In the genomic region with DNA sequence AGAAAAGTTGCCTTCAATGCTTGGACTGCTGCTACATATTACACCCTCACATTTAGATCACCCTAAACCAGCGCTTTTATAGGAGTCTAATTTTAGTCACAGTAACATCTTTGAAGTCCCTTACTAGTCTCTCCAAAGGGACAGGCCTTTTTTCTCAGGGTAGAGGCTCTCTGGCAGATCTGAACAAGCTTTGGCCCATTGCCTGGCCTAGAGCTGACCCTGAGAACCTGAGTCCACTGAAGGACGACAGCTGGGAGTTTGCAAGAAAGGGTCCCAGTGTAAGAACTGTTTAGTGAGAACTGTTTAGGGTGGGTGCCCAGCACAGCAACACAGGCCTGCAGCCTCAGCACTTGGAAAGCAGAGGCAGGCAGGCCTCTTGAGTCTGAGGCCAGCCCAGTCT, we compare ENCODE assay signal across 19 mouse cellular contexts. TPM values are rescaled to one million over a fixed set of nuclear protein-coding genes. Genes with fewer than 3 reads are reported as not detected.
DNase-seq lines count a peak whose midpoint lies in the region; ATAC-seq lines count a peak whose summit lies in the region.
"Had no signal": no experiment of that assay in that cellular context is flagged by ENCODE, and none has a peak within 500 bp of the region (broad histone marks: within the 10 kb centered on the region; RNA-seq: fewer than 3 reads in every experiment).

No protein-coding gene starts in this region.

- H3K27me3 ChIP-seq in kidney, embryonic 16.5 days (ENCODE audit: insufficient read depth, low read length) = no peaks in the 10 kb centered on the region
- no peaks in the 10 kb centered on the region for H3K27me3 ChIP-seq in forebrain, embryonic 16.5 days (replicated peaks; ENCODE audit: control insufficient read depth, insufficient read depth, low read length)
- H3K27me3 ChIP-seq: forebrain, embryonic 15.5 days; intestine, embryonic 15.5 days; Patski had no signal

- H3K4me1 ChIP-seq in kidney, embryonic 16.5 days (ENCODE audit: insufficient read depth, low read length) = peaks cover 22% of the 10 kb centered on the region
- H3K4me1 ChIP-seq in forebrain, embryonic 16.5 days (replicated peaks; ENCODE audit: control insufficient read depth, insufficient read depth, low read length) = peaks cover 16% of the 10 kb centered on the region

- ATAC-seq in kidney, embryonic 16.5 days (ENCODE audit: low FRiP score, low TSS enrichment) = no peak
- ATAC-seq in forebrain, embryonic 16.5 days = no peak
- ATAC-seq: forebrain, embryonic 15.5 days; intestine, embryonic 15.5 days; Patski had no signal

- no peak overlapping the region for H3K9ac ChIP-seq in kidney, embryonic 16.5 days (replicated peaks; ENCODE audit: low read length)
- H3K9ac ChIP-seq in forebrain, embryonic 16.5 days (replicated peaks; ENCODE audit: low read depth, low read length) = no peak overlapping the region
- H3K9ac ChIP-seq: forebrain, embryonic 15.5 days; intestine, embryonic 15.5 days had no signal

- H3K9me3 ChIP-seq in kidney, embryonic 16.5 days (ENCODE audit: low read length) = no peaks in the 10 kb centered on the region
- H3K9me3 ChIP-seq in forebrain, embryonic 16.5 days (ENCODE audit: control insufficient read depth, low read length) = no peaks in the 10 kb centered on the region
- H3K9me3 ChIP-seq: forebrain, embryonic 15.5 days; heart, embryonic 10.5 days; hindbrain, embryonic 10.5 days; intestine, embryonic 15.5 days had no signal

- intact Hi-C loops in gastrocnemius, postnatal 36 days (cut with DNase I) = no loop called here

- 73% methylated on average over 2 of the region's 2 CpGs for WGBS in kidney, embryonic 16.5 days
- WGBS in forebrain, embryonic 16.5 days = 93% methylated on average over 2 of the region's 2 CpGs

- H3K27ac ChIP-seq in kidney, embryonic 16.5 days (ENCODE audit: low read length) = no peak overlapping the region
- no peak overlapping the region for H3K27ac ChIP-seq in forebrain, embryonic 16.5 days (ENCODE audit: low read length)
- H3K27ac ChIP-seq: forebrain, embryonic 15.5 days; heart, embryonic 10.5 days; hindbrain, embryonic 10.5 days; intestine, embryonic 15.5 days had no signal

- no peak overlapping the region for H3K4me3 ChIP-seq in kidney, embryonic 16.5 days (ENCODE audit: low read length)
- no peak overlapping the region for H3K4me3 ChIP-seq in forebrain, embryonic 16.5 days (replicated peaks; ENCODE audit: low read length)
- H3K4me3 ChIP-seq: erythroblast, embryonic 14.5 days; forebrain, embryonic 15.5 days; heart, embryonic 10.5 days; hindbrain, embryonic 10.5 days; intestine, embryonic 15.5 days had no signal

- no peak overlapping the region for H3K4me2 ChIP-seq in kidney, embryonic 16.5 days (replicated peaks; ENCODE audit: low read depth, low read length)
- H3K4me2 ChIP-seq in forebrain, embryonic 16.5 days (ENCODE audit: low read length) = no peak overlapping the region
- H3K4me2 ChIP-seq: forebrain, embryonic 15.5 days; intestine, embryonic 15.5 days had no signal

- H3K36me3 ChIP-seq in kidney, embryonic 16.5 days (ENCODE audit: insufficient read depth, low read length) = peaks cover 61% of the 10 kb centered on the region
- peaks cover 34% of the 10 kb centered on the region for H3K36me3 ChIP-seq in forebrain, embryonic 16.5 days (ENCODE audit: control insufficient read depth, insufficient read depth)

- DNase-seq in gastrocnemius, adult 8-10 months (ENCODE audit: low spot score in 2 of 2) = peak; percentile 37 to 45
- DNase-seq in gastrocnemius, postnatal 36 days = no peak
- DNase-seq in kidney, postnatal 10 days = peak; percentile 82
- peak; percentile 83 for DNase-seq in adrenal gland, postnatal 14 days
- peak; percentile 50 to 63 for DNase-seq in kidney, postnatal 36 days
- no peak for DNase-seq in frontal cortex, postnatal 10 days (ENCODE audit: low spot score in 2 of 2)
- DNase-seq: B cell, adult 2 months; cerebellum, postnatal 25 days; layer of hippocampus, adult 9-11 months; right cerebral cortex, postnatal 4 days; thymus, adult 2 months had no signal

RNA-seq across cellular contexts. Expression of gene Man2a2, which starts 5.4 kb away (rescaled TPM):
- 100 to 1,000 TPM; 139 to 171 (median 148) TPM for total RNA-seq in gastrocnemius, adult 8-10 months (2022)
- 100 to 1,000 TPM; 139 to 157 TPM for total RNA-seq in gastrocnemius, postnatal 36 days (2021)
- 16.6 and 19.1 TPM in 2 replicates for polyA plus RNA-seq in kidney, embryonic 16.5 days (2015; fragmentation: Nextera tagmentation; extraction: Ambion mirVana)
- total RNA-seq in adrenal gland, postnatal 14 days (2021) = 61.4 and 82.8 TPM in 2 replicates
- polyA plus RNA-seq in forebrain, embryonic 16.5 days (2015; fragmentation: Nextera tagmentation; extraction: Ambion mirVana) = 19.9 and 24.0 TPM in 2 replicates

RNA-seq across cellular contexts. Expression of gene Fes, which starts 22.0 kb away (rescaled TPM):
- 1 to 10 TPM; 1.7 to 2.7 (median 2.4) TPM for total RNA-seq in gastrocnemius, adult 8-10 months (2022)
- 1 to 10 TPM; 3.5 to 5.2 TPM for total RNA-seq in gastrocnemius, postnatal 36 days (2021)
- polyA plus RNA-seq in kidney, embryonic 16.5 days (2015; fragmentation: Nextera tagmentation; extraction: Ambion mirVana) = 16.8 and 18.3 TPM in 2 replicates
- 12.8 and 13.0 TPM in 2 replicates for total RNA-seq in adrenal gland, postnatal 14 days (2021)
- 2.8 and 4.7 TPM in 2 replicates for polyA plus RNA-seq in forebrain, embryonic 16.5 days (2015; fragmentation: Nextera tagmentation; extraction: Ambion mirVana)

RNA-seq across cellular contexts. Expression of gene Hddc3, which starts 22.9 kb away (rescaled TPM):
- total RNA-seq in gastrocnemius, adult 8-10 months (2022) = 10 to 100 TPM; 22.9 to 26.1 (median 24.6) TPM
- total RNA-seq in gastrocnemius, postnatal 36 days (2021) = 10 to 100 TPM; 17.6 to 21.1 TPM
- 22.6 and 23.8 TPM in 2 replicates for polyA plus RNA-seq in kidney, embryonic 16.5 days (2015; fragmentation: Nextera tagmentation; extraction: Ambion mirVana)
- total RNA-seq in adrenal gland, postnatal 14 days (2021) = 35.1 and 44.2 TPM in 2 replicates
- 22.5 and 23.8 TPM in 2 replicates for polyA plus RNA-seq in forebrain, embryonic 16.5 days (2015; fragmentation: Nextera tagmentation; extraction: Ambion mirVana)

RNA-seq across cellular contexts. Expression of gene Unc45a, which starts 25.0 kb away (rescaled TPM):
- 10 to 100 TPM; 10.4 to 14.9 (median 12.0) TPM for total RNA-seq in gastrocnemius, adult 8-10 months (2022)
- 10 to 100 TPM in 1 of 2 experiments, 1 to 10 TPM in 1; 9.7 to 12.1 TPM for total RNA-seq in gastrocnemius, postnatal 36 days (2021)
- polyA plus RNA-seq in kidney, embryonic 16.5 days (2015; fragmentation: Nextera tagmentation; extraction: Ambion mirVana) = 46.5 and 48.2 TPM in 2 replicates
- total RNA-seq in adrenal gland, postnatal 14 days (2021) = 52.5 and 59.0 TPM in 2 replicates
- polyA plus RNA-seq in forebrain, embryonic 16.5 days (2015; fragmentation: Nextera tagmentation; extraction: Ambion mirVana) = 47.7 and 56.3 TPM in 2 replicates

RNA-seq across cellular contexts. Expression of gene Furin, which starts 39.5 kb away (rescaled TPM):
- total RNA-seq in gastrocnemius, adult 8-10 months (2022) = 10 to 100 TPM; 50.3 to 60.1 (median 56.7) TPM
- 10 to 100 TPM; 40.7 to 48.6 TPM for total RNA-seq in gastrocnemius, postnatal 36 days (2021)
- polyA plus RNA-seq in kidney, embryonic 16.5 days (2015; fragmentation: Nextera tagmentation; extraction: Ambion mirVana) = 13.4 and 13.7 TPM in 2 replicates
- 138 and 140 TPM in 2 replicates for total RNA-seq in adrenal gland, postnatal 14 days (2021)
- 4.4 TPM in 2 replicates for polyA plus RNA-seq in forebrain, embryonic 16.5 days (2015; fragmentation: Nextera tagmentation; extraction: Ambion mirVana)

Comparison
In these comparisons a context has a peak if more than half of its experiments do, and no peak if none do; other contexts are left out.
1. DNase-seq: peak in gastrocnemius, adult 8-10 months (2 of 2), kidney, postnatal 10 days (single experiment), adrenal gland, postnatal 14 days (single experiment) and kidney, postnatal 36 days (2 of 2); none in gastrocnemius, postnatal 36 days (0 of 2) and frontal cortex, postnatal 10 days (0 of 2).